Mouse (Mus musculus) fat pad, adult 2 months (tissue): ENCODE results near the gene Spata32.

Experiments used
- DNase-seq: peaks from one replicate; pipeline ENCODE4 v3.0.0-alpha.2; 2011; ENCODE audit warnings: low read depth, low spot score; ENCODE audit errors: extremely low read depth

The Spata32 gene

GRCm38 (mm10) chr11:103175688-103176442, 42.4 kb downstream of the Spata32 start:
- DNase-seq, result no peak

- DNase-seq, result no peak
Measured at GRCm38 (mm10) chr11:103174891-103175391, 43.3 kb downstream of the Spata32 start.

GRCm38 (mm10) chr11:103174411-103174832, 43.8 kb downstream of the Spata32 start:
- no peak for DNase-seq

- DNase-seq, result no peak
Measured at GRCm38 (mm10) chr11:103173771-103174344, 44.4 kb downstream of the Spata32 start.

GRCm38 (mm10) chr11:103173041-103173770, 45.0 kb downstream of the Spata32 start:
- no peak for DNase-seq

- DNase-seq, result no peak
Measured at GRCm38 (mm10) chr11:103172392-103173040, 45.7 kb downstream of the Spata32 start.

GRCm38 (mm10) chr11:103171703-103172391, 46.4 kb downstream of the Spata32 start:
- no peak for DNase-seq

GRCm38 (mm10) chr11:103171286-103171620, 47.0 kb downstream of the Spata32 start:
- no peak for DNase-seq

GRCm38 (mm10) chr11:103170494-103171285, 47.5 kb downstream of the Spata32 start, which contains the start of gene Fmnl1:
Fmnl1 (plus strand) TSS chr11:103171107.
- DNase-seq, result no peak

- DNase-seq, result no peak
Measured at GRCm38 (mm10) chr11:103170111-103170493, 48.1 kb downstream of the Spata32 start.

- DNase-seq, result no peak
Measured at GRCm38 (mm10) chr11:103169664-103170063, 48.6 kb downstream of the Spata32 start.

GRCm38 (mm10) chr11:103168690-103169390, 49.4 kb downstream of the Spata32 start:
- no peak for DNase-seq

GRCm38 (mm10) chr11:103164391-103164790, 53.8 kb downstream of the Spata32 start:
- no peak for DNase-seq

- no peak for DNase-seq
Measured at GRCm38 (mm10) chr11:103162132-103162531, 56.1 kb downstream of the Spata32 start.

- DNase-seq, result no peak
Measured at GRCm38 (mm10) chr11:103161449-103161848, 56.8 kb downstream of the Spata32 start.

- DNase-seq, result no peak
Measured at GRCm38 (mm10) chr11:103160738-103161137, 57.5 kb downstream of the Spata32 start.

GRCm38 (mm10) chr11:103158621-103159478, 59.4 kb downstream of the Spata32 start:
- peak; percentile 91 for DNase-seq
